ENCODE assay signal across 7 mouse cellular contexts in genomic region chr14:48207119-48207518, GRCm38 (mm10).
A peak's percentile ranks its signal among the peaks of the same experiment; 100 is the strongest.
DNase-seq lines count a peak whose midpoint lies in the region; ATAC-seq and TF ChIP-seq lines count a peak whose summit lies in the region.

No protein-coding gene starts in this region.

- no peaks in the 10 kb centered on the region for H3K9me3 ChIP-seq in embryonic facial prominence, embryonic 12.5 days
- no peaks in the 10 kb centered on the region for H3K9me3 ChIP-seq in limb, embryonic 10.5 days (replicated peaks)
- H3K9me3 ChIP-seq in neural tube, embryonic 14.5 days (ENCODE audit: control insufficient read depth, low read length) = no peaks in the 10 kb centered on the region

- 33% methylated on average over 15 of the region's 15 CpGs for WGBS in embryonic facial prominence, embryonic 12.5 days
- 47% methylated on average over 15 of the region's 15 CpGs for WGBS in limb, embryonic 10.5 days
- 13% methylated on average over 15 of the region's 15 CpGs for WGBS in neural tube, embryonic 14.5 days

- TF ChIP-seq POLR2A in brain, embryonic 14.5 days (IDR thresholded peaks at IDR 0.05; ENCODE audit: borderline replicate concordance, extremely low read depth, insufficient read depth, insufficient read length, poor library complexity, severe bottlenecking) = no peak

- no peaks in the 10 kb centered on the region for H3K27me3 ChIP-seq in embryonic facial prominence, embryonic 12.5 days
- no peaks in the 10 kb centered on the region for H3K27me3 ChIP-seq in limb, embryonic 10.5 days (ENCODE audit: low read depth, poor library complexity, severe bottlenecking)
- no peaks in the 10 kb centered on the region for H3K27me3 ChIP-seq in neural tube, embryonic 14.5 days (ENCODE audit: control insufficient read depth, insufficient read depth, low read length)

- H3K4me1 ChIP-seq in embryonic facial prominence, embryonic 12.5 days = peaks cover 36% of the 10 kb centered on the region
- peaks cover 30% of the 10 kb centered on the region for H3K4me1 ChIP-seq in limb, embryonic 10.5 days
- H3K4me1 ChIP-seq in neural tube, embryonic 14.5 days (ENCODE audit: control insufficient read depth, insufficient read depth, low read length) = peaks cover 26% of the 10 kb centered on the region

- no peak for TF ChIP-seq CTCF in brain, embryonic 14.5 days (IDR thresholded peaks at IDR 0.05; ENCODE audit: borderline replicate concordance, extremely low read depth, insufficient read depth, insufficient read length)

- peak overlapping the region; percentile 29; the same call in 1 of the 2 replicates for H3K4me2 ChIP-seq in embryonic facial prominence, embryonic 12.5 days (replicated peaks)
- peak overlapping the region; percentile 14 for H3K4me2 ChIP-seq in neural tube, embryonic 14.5 days (ENCODE audit: low read depth, low read length)

- intact Hi-C loops in heart, postnatal 25 days (cut with DNase I) = no loop called here

- H3K36me3 ChIP-seq in embryonic facial prominence, embryonic 12.5 days = no peaks in the 10 kb centered on the region
- H3K36me3 ChIP-seq in limb, embryonic 10.5 days = no peaks in the 10 kb centered on the region
- no peaks in the 10 kb centered on the region for H3K36me3 ChIP-seq in neural tube, embryonic 14.5 days (ENCODE audit: control insufficient read depth, insufficient read depth, low read length)

- no peak overlapping the region for H3K27ac ChIP-seq in embryonic facial prominence, embryonic 12.5 days
- 0 out of 2 replicates have a peak overlapping the region, but pooled peaks have one; percentile 25 for H3K27ac ChIP-seq in limb, embryonic 10.5 days
- peak overlapping the region; percentile 40; the same call in 1 of the 2 replicates for H3K27ac ChIP-seq in neural tube, embryonic 14.5 days (ENCODE audit: low read depth, low read length)

- peak; percentile 89 for DNase-seq in brain, embryonic 14.5 days (ENCODE audit: low read depth)
- peak; percentile 27 for DNase-seq in heart, postnatal 25 days (ENCODE audit: low spot score)
- no peak for DNase-seq in limb, embryonic 10.5 days (ENCODE audit: low spot score)
- DNase-seq in testis, postnatal 14 days (ENCODE audit: low spot score) = no peak
- no peak for DNase-seq in adrenal gland, postnatal 14 days

- ATAC-seq in embryonic facial prominence, embryonic 12.5 days (ENCODE audit: insufficient number of reproducible peaks, insufficient read depth, low FRiP score, low TSS enrichment) = no peak
- peak; percentile 78 for ATAC-seq in neural tube, embryonic 14.5 days (ENCODE audit: low read depth)

- H3K9ac ChIP-seq in embryonic facial prominence, embryonic 12.5 days = no peak overlapping the region
- no peak overlapping the region; the same call in 1 of the 2 replicates for H3K9ac ChIP-seq in neural tube, embryonic 14.5 days (replicated peaks; ENCODE audit: low read depth, low read length)

- H3K4me3 ChIP-seq in embryonic facial prominence, embryonic 12.5 days = no peak overlapping the region
- no peak overlapping the region for H3K4me3 ChIP-seq in limb, embryonic 10.5 days
- no peak overlapping the region for H3K4me3 ChIP-seq in neural tube, embryonic 14.5 days (ENCODE audit: low read depth, low read length)

Comparison
In these comparisons a context has a peak if more than half of its experiments do, and no peak if none do; other contexts are left out.
1. DNase-seq: peak in brain, embryonic 14.5 days (single experiment) and heart, postnatal 25 days (single experiment); none in limb, embryonic 10.5 days (single experiment), testis, postnatal 14 days (single experiment) and adrenal gland, postnatal 14 days (single experiment).